Mouse (Mus musculus) kidney, embryonic 15.5 days (tissue): ENCODE measurements around the gene Trappc10. TPM values are rescaled to one million over a fixed set of nuclear protein-coding genes. Genes with fewer than 3 reads are reported as not detected.

Source experiments
- ATAC-seq: fragments of 200-750 bp; cut with Nextera tagmentation; replicated peaks from 2 replicates; pipeline ENCODE4 v1.8.0; 2017; ENCODE audit warnings: moderate TSS enrichment; ENCODE audit not compliant: low FRiP score
- H3K27ac ChIP-seq: fragments of 300-500 bp; sonication (generic); 2 replicates; pipeline ENCODE4 v1.5.1; 2015; ENCODE audit warnings: mild to moderate bottlenecking, inconsistent platforms
- H3K27me3 ChIP-seq: fragments of 300-500 bp; sonication (generic); 2 replicates; pipeline ENCODE4 v1.6.1; 2015; ENCODE audit warnings: inconsistent platforms
- H3K36me3 ChIP-seq: fragments of 300-500 bp; sonication (generic); 2 replicates; pipeline ENCODE4 v1.6.1; 2015; ENCODE audit warnings: inconsistent platforms
- H3K4me1 ChIP-seq: fragments of 300-500 bp; sonication (generic); 2 replicates; pipeline ENCODE4 v1.6.1; 2015; ENCODE audit warnings: inconsistent platforms
- H3K4me2 ChIP-seq: fragments of 300-500 bp; sonication (generic); 2 replicates; pipeline ENCODE4 v1.6.1; 2015; ENCODE audit warnings: moderate library complexity, mild to moderate bottlenecking, inconsistent platforms
- H3K4me3 ChIP-seq: fragments of 300-500 bp; sonication (generic); replicated peaks from 2 replicates; pipeline ENCODE4 v1.5.1; 2015; ENCODE audit warnings: mild to moderate bottlenecking, inconsistent platforms
- H3K9ac ChIP-seq: fragments of 300-500 bp; sonication (generic); 2 replicates; pipeline ENCODE4 v1.6.1; 2015; ENCODE audit warnings: mild to moderate bottlenecking, inconsistent platforms
- H3K9me3 ChIP-seq: fragments of 300-500 bp; sonication (generic); replicated peaks from 2 replicates; pipeline ENCODE4 v1.6.1; 2016; ENCODE audit warnings: inconsistent platforms
- WGBS: fragments of 180-500 bp; shearing (Covaris S2); methylation state at CpG from one replicate; pipeline ENCODE4 v1.1.7; 2015; ENCODE audit warnings: mixed read lengths; 5-methylcytosine and 5-hydroxymethylcytosine counted together
- polyA plus RNA-seq: library from polyadenylated mRNA; unstranded; fragments of >200 nt; fragmentation: Nextera tagmentation; extraction: Ambion mirVana; gene quantifications from 2 replicates; pipeline ENCODE4 v1.2.1, GENCODE M21; 2015

The Trappc10 gene
- polyA plus RNA-seq, 1 experiment from 2014 or later: 12.5 TPM

DNA sequence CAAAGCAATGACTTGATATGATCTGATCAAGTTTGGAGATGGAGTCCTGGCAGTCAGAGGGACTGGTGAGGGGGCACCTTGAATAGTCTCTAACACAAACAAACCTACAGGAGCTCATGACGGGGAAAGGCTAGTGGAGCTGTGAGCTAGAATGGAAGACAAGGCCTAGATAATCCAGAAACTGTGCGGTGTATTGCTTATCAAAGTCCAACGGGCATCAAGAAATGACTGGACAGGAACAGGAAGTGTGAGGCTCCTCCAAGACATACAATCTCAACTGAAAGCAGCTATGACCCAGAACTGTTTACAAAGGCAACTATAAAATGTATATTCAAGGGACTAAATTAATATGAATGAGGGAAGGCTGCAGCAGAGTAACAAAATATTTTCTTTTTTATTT lies 2.8 kb upstream of the Trappc10 start:
- Histone ChIP-seq H3K36me3 (no peaks in the 10 kb centered on the region), H3K27ac (no peak overlapping the region), H3K9me3 (no peaks in the 10 kb centered on the region), H3K4me2 (no peak overlapping the region), H3K27me3 (no peaks in the 10 kb centered on the region), H3K4me3 (no peak overlapping the region), H3K4me1 (peaks cover 20% of the 10 kb centered on the region), H3K9ac (no peak overlapping the region)
- 83% methylated on average over 3 of the region's 3 CpGs for WGBS
- no peak for ATAC-seq

DNA sequence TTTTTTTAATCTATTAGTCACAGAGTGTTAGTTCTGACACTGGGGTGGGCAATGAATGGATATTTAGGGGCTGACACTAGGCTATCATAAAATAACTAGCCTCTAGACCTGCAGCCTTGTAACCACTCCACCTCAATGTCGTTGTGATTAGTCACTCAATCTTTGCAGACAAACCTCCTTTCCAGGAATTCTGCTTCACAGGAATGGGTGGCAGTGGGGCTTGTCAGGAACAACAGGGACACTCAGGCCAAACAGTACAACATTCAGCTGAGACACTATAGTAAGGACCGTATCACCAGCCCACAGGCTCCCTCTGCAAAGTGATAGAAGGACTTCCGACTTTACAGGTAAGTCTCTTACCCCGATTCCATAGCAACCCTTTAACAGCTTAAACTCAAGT lies 2.3 kb upstream of the Trappc10 start:
- 79% methylated on average over 4 of the region's 4 CpGs for WGBS
- ATAC-seq: no peak

DNA sequence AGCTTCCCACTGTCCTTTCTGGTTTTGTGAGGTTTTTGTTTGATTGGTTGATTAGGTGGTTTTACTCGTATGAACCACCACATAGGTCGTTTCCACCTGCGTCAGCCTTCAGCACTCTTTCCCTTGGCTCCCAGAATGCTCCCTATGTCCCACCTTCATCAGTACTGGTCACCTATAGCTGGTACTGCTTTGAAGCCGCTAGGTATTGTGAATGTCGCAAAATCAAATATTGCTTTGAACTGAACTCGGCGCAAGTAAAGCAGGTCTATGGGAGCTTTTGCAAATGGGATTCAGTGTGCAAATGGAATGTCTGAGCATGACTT lies 745 bp upstream of the Trappc10 start:
- Histone ChIP-seq H3K36me3 (no peaks in the 10 kb centered on the region), H3K27me3 (no peaks in the 10 kb centered on the region), H3K4me2 (peak overlapping the region; percentile 93), H3K27ac (0 out of 2 replicates have a peak overlapping the region, but pooled peaks have one; percentile 23), H3K9me3 (no peaks in the 10 kb centered on the region), H3K4me3 (peak overlapping the region; percentile 86), H3K4me1 (peaks cover 20% of the 10 kb centered on the region), H3K9ac (peak overlapping the region; percentile 73)
- no peak; the same call in 1 of the 2 replicates for ATAC-seq
- WGBS: 22% methylated on average over 7 of the region's 7 CpGs

More for the DNA sequence above, 2.3 kb upstream of the Trappc10 start:
- no peak overlapping the region for H3K4me3 ChIP-seq
- peaks cover 20% of the 10 kb centered on the region for H3K4me1 ChIP-seq
- H3K9me3 ChIP-seq: no peaks in the 10 kb centered on the region
- H3K9ac ChIP-seq: no peak overlapping the region
- H3K27me3 ChIP-seq: no peaks in the 10 kb centered on the region
- H3K4me2 ChIP-seq: no peak overlapping the region
- H3K36me3 ChIP-seq: no peaks in the 10 kb centered on the region
- no peak overlapping the region for H3K27ac ChIP-seq

DNA sequence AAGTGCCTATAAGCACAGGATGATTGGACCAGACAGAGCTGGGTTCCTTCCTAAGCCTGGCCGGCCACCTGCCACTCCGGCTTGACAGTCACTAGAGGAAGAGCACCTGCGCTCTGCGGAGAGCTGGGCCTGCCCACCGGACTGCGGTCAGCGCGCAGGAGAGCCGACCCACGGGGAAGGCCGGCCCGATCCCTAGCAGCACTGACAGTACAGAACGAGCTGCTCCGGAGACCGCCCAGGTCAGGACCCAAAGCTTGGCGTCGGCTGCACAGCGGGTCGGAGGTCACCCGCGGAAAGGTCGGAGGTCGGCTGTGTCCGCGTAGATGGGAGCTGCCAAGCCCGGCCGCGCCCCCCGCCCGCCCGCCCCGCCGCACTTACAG lies 393 bp downstream of the Trappc10 start:
- no peaks in the 10 kb centered on the region for H3K9me3 ChIP-seq
- peak overlapping the region; percentile 73 for H3K9ac ChIP-seq
- peak overlapping the region; percentile 93 for H3K4me2 ChIP-seq
- H3K4me1 ChIP-seq: peaks cover 20% of the 10 kb centered on the region
- no peaks in the 10 kb centered on the region for H3K27me3 ChIP-seq
- 0 out of 2 replicates have a peak, but pooled peaks cover under 1% of the 10 kb centered on the region for H3K36me3 ChIP-seq
- ATAC-seq: peak; percentile 78
- peak overlapping the region; percentile 23; the same call in 1 of the 2 replicates for H3K27ac ChIP-seq
- WGBS: under 1% methylated on average over 33 of the region's 33 CpGs
- peak overlapping the region; percentile 86 for H3K4me3 ChIP-seq

DNA sequence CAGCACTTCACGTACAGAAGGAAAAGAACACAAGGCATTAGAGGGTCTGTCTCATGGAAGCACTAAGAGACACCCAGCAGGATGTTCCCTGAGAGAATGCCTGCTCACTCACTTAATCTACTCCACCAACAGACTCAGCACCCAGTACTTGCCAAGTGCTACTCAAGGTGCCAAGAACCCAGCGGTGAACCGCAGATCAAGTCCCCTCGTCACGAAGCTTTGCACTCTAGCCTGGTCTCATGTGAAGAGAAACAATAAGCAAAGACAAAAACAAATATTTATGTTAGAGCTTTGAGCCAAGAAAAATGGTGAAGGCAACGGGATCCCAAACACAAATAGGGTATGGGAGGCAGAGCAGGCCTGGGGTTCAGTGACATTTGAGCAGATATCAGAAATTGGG lies 5.5 kb downstream of the Trappc10 start:
- H3K4me1 ChIP-seq: peaks cover 12% of the 10 kb centered on the region
- H3K36me3 ChIP-seq: 0 out of 2 replicates have a peak, but pooled peaks cover 9% of the 10 kb centered on the region
- peak overlapping the region; percentile 7; the same call in 1 of the 2 replicates for H3K9ac ChIP-seq
- 71% methylated on average over 6 of the region's 6 CpGs for WGBS
- H3K4me3 ChIP-seq: no peak overlapping the region
- ATAC-seq: no peak
- H3K27ac ChIP-seq: no peak overlapping the region
- no peaks in the 10 kb centered on the region for H3K27me3 ChIP-seq
- H3K4me2 ChIP-seq: no peak overlapping the region
- no peaks in the 10 kb centered on the region for H3K9me3 ChIP-seq

DNA sequence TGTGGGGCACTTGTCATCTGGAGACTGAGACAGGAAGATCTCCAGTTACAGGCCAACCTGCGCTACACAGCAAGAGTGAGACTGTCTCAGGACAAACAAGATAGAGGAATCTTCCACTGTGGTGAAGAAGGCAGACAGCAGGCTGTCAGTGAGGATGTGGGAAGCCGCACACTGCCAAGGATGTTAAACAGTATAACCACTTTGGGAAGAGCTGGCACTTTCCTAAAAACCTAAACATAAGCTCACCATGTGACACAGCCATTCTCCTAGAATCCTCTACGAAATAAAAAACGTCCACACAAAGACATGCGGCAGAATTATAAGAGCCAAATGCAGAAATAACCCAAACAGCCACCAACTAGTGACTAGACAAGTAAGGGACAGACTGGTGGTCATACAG lies 6.1 kb downstream of the Trappc10 start:
- H3K4me2 ChIP-seq: no peak overlapping the region
- no peak overlapping the region for H3K9ac ChIP-seq
- no peak overlapping the region for H3K4me3 ChIP-seq
- 93% methylated on average over 5 of the region's 5 CpGs for WGBS
- no peak overlapping the region for H3K27ac ChIP-seq
- peaks cover 5% of the 10 kb centered on the region for H3K4me1 ChIP-seq
- no peaks in the 10 kb centered on the region for H3K27me3 ChIP-seq
- H3K36me3 ChIP-seq: 0 out of 2 replicates have a peak, but pooled peaks cover 9% of the 10 kb centered on the region
- ATAC-seq: no peak
- no peaks in the 10 kb centered on the region for H3K9me3 ChIP-seq

DNA sequence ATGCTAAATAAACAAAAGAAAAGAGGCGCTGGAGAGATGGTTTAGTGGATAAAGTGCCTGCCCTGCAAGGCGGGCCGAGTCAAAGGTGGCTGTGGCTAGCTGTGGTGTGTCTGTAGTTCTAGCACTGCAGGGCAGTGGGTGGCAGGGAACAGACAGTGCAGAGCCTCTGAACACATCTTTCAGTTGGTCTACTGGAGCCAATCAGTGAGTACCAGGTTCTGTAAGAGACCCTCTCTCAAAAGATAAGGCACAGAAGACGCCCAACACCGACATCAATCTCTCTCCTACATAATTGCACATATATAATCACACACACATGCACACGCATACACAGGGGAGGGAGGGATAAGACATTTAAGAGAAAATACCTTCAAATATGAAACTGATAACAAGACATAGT lies 6.6 kb downstream of the Trappc10 start:
- peaks cover under 1% of the 10 kb centered on the region for H3K4me1 ChIP-seq
- no peak for ATAC-seq
- H3K27me3 ChIP-seq: no peaks in the 10 kb centered on the region
- H3K9me3 ChIP-seq: no peaks in the 10 kb centered on the region
- H3K4me3 ChIP-seq: no peak overlapping the region
- 0 out of 2 replicates have a peak, but pooled peaks cover 9% of the 10 kb centered on the region for H3K36me3 ChIP-seq
- H3K9ac ChIP-seq: no peak overlapping the region
- WGBS: 81% methylated on average over 6 of the region's 6 CpGs
- H3K4me2 ChIP-seq: no peak overlapping the region
- no peak overlapping the region for H3K27ac ChIP-seq

DNA sequence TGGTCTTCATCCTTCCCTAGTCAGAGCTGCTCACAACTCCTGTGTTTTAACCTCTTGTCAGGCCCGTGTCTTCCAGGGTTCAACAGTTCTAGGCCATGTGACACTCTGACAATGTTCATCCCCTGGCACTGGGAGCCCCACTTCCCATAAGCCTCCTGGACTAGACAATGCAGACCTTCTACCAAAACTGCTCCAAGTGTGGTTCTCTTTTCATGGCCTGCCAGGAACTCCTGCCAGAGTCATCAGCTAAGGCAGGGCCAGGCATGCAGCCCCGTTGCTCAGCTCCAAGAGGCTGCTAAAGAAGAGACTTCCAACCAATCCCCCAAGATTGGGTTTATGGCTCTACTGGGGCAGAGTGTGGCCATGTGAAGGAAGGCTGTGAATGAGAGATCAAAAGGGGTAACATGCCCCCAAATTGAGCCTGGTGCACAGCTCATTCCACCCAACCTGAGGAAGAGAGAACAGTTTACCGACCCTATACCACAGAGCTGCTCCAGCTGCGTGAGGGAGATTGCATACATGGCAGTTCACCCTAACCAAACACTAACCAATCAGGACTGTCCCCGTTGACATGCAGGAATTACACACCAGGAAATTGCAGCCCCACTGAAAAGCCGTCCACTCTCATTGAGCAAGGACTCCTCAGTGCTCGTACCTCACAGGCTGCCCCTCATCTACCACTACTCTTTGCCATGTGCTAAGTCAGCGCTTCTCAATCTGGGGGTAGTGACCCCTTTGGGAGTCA lies 7.4 kb downstream of the Trappc10 start:
- ATAC-seq: no peak
- 56% methylated on average over 8 of the region's 8 CpGs for WGBS
- H3K27ac ChIP-seq: no peak overlapping the region
- H3K4me3 ChIP-seq: no peak overlapping the region
- H3K4me1 ChIP-seq: no peaks in the 10 kb centered on the region
- H3K9ac ChIP-seq: no peak overlapping the region
- 0 out of 2 replicates have a peak, but pooled peaks cover 9% of the 10 kb centered on the region for H3K36me3 ChIP-seq
- no peak overlapping the region for H3K4me2 ChIP-seq
- no peaks in the 10 kb centered on the region for H3K9me3 ChIP-seq
- H3K27me3 ChIP-seq: no peaks in the 10 kb centered on the region

DNA sequence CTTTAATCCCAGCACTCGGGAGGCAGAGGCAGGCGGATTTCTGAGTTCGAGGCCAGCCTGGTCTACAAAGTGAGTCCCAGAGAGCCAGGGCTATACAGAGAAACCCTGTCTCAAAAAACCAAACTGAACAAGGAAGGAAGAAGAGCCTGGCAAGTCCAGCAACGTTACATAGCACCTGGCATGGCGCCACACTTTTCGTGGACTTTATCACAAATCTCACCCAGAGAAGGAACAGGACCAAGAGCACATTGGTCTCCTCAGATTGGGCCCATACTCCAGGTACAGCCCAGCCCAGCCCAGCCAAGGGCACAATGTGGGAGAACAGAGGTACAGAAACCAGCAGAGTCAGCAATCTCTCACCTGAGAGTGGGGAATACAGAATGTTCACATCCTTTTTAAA lies 10.7 kb downstream of the Trappc10 start:
- H3K4me3 ChIP-seq: no peak overlapping the region
- peaks cover 24% of the 10 kb centered on the region for H3K36me3 ChIP-seq
- H3K27me3 ChIP-seq: no peaks in the 10 kb centered on the region
- WGBS: 87% methylated on average over 6 of the region's 6 CpGs
- no peak overlapping the region for H3K27ac ChIP-seq
- no peak overlapping the region for H3K4me2 ChIP-seq
- no peaks in the 10 kb centered on the region for H3K9me3 ChIP-seq
- ATAC-seq: no peak
- no peak overlapping the region for H3K9ac ChIP-seq
- H3K4me1 ChIP-seq: no peaks in the 10 kb centered on the region

DNA sequence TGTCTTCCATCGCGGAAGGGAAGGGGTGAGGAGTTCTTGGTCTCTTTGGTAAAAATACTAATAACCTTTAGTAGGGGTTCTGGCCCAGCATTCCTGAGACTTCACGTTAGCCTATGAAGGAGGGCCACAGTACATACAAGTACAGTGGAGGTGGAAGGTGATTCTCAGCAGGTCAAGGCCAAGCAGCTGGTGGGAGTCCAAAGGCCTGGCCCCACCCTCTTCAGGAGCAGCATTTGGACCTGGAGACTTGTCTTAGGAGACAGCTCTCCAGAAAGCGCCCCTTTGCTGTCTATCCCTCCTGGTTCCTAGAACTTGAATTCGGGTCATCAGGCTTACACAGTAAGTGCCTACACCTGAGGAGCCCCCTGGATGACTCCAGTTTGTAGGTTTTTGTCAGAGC lies 11.3 kb downstream of the Trappc10 start:
- peaks cover 24% of the 10 kb centered on the region for H3K36me3 ChIP-seq
- no peak overlapping the region for H3K4me3 ChIP-seq
- no peak overlapping the region for H3K9ac ChIP-seq
- H3K27me3 ChIP-seq: no peaks in the 10 kb centered on the region
- no peak overlapping the region for H3K4me2 ChIP-seq
- H3K27ac ChIP-seq: no peak overlapping the region
- no peaks in the 10 kb centered on the region for H3K4me1 ChIP-seq
- H3K9me3 ChIP-seq: no peaks in the 10 kb centered on the region
- WGBS: 89% methylated on average over 5 of the region's 5 CpGs
- no peak for ATAC-seq

DNA sequence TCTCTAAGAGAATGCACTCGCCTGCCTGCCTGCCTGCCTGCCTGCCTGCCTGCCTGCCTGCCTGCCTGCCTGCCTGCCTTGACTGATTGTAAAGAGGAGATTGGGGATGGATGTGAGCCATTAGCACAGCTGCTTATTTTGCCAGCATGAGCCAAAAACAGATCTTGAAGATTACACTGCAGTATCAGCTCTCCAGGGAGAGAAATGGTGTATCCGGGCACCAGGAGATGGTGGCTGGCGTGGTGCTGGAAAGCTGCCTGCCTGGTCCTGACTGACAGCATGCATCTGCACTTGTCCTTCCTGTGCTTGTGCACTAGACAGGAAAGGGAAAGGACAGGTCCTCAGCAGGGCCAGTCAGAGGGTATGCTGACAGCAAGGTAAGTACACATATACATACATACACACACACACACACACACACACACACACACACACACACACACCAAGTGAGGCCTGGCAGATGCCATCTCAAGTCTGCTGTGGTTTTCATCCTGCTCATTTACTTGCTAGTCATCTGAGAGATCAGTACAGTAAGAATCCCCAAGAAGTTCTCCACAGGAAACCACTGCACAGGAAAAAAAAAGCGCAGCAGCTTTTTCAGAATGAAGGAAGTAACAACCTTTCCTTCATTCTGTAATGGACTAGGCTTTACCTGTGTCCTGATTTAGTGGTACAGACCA lies 12.0 kb downstream of the Trappc10 start:
- no peaks in the 10 kb centered on the region for H3K9me3 ChIP-seq
- H3K4me3 ChIP-seq: no peak overlapping the region
- H3K27ac ChIP-seq: no peak overlapping the region
- H3K4me2 ChIP-seq: no peak overlapping the region
- ATAC-seq: no peak
- WGBS: 87% methylated on average over 4 of the region's 4 CpGs
- no peaks in the 10 kb centered on the region for H3K4me1 ChIP-seq
- no peaks in the 10 kb centered on the region for H3K27me3 ChIP-seq
- H3K9ac ChIP-seq: no peak overlapping the region
- H3K36me3 ChIP-seq: peaks cover 30% of the 10 kb centered on the region

DNA sequence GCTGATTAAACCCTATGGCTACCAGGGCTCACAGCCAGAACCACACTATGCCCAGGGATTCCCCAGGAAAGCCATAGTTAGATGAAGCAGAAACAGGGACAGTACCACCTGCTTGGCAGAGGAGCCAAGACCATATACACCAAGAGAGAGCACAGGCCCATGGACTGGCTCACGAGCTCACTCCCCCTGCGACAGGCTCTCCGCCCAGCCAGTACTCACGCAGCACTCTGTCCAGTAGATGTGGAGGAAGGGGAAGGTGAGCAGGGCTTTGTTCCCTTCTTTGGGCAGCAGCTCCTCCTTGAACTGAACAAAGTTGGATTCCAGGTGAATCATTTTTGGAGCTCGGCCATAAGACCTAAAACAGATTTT lies 15.9 kb downstream of the Trappc10 start:
- H3K27ac ChIP-seq: no peak overlapping the region
- no peaks in the 10 kb centered on the region for H3K27me3 ChIP-seq
- no peaks in the 10 kb centered on the region for H3K4me1 ChIP-seq
- no peak for ATAC-seq
- H3K4me3 ChIP-seq: no peak overlapping the region
- H3K9ac ChIP-seq: no peak overlapping the region
- H3K36me3 ChIP-seq: peaks cover 43% of the 10 kb centered on the region
- 87% methylated on average over 5 of the region's 5 CpGs for WGBS
- no peaks in the 10 kb centered on the region for H3K9me3 ChIP-seq
- H3K4me2 ChIP-seq: no peak overlapping the region
